Mouse (Mus musculus): Measurements from ENCODE around the gene Zfp931. TPM values are rescaled to one million over a fixed set of nuclear protein-coding genes. Genes with fewer than 3 reads are reported as not detected.
"Not testable (repeated sequence)": the region's sequence is repeated elsewhere in the genome, so short reads cannot be mapped to it uniquely, and the experiment has no call there.

Zfp931 gene
- polyA plus RNA-seq, 1 experiment from 2014 or later, result 16.9 TPM

GRCm38 (mm10) chr2:178101957-178102356 lies 23.7 kb upstream of the Zfp931 start:
- Histone ChIP-seq H3K27ac (no peak overlapping the region), H3K27me3 (no peaks in the 10 kb centered on the region), H3K36me3 (no peaks in the 10 kb centered on the region), H3K4me1 (0 out of 2 replicates have a peak, but pooled peaks cover 3% of the 10 kb centered on the region), H3K4me3 (no peak overlapping the region), H3K9ac (no peak overlapping the region), H3K4me2 (replicated peaks) (no peak overlapping the region), H3K9me3 (no peaks in the 10 kb centered on the region)
- ATAC-seq (ENCODE audit: low FRiP score, low read depth), result peak; percentile 68
- 9% methylated on average over 7 of the region's 7 CpGs for WGBS

GRCm38 (mm10) chr2:178098021-178098420 lies 19.7 kb upstream of the Zfp931 start:
- no peaks in the 10 kb centered on the region for H3K9me3 ChIP-seq
- H3K4me1 ChIP-seq, result 0 out of 2 replicates have a peak, but pooled peaks cover 3% of the 10 kb centered on the region
- no peaks in the 10 kb centered on the region for H3K27me3 ChIP-seq
- H3K4me2 ChIP-seq (replicated peaks), result no peak overlapping the region
- 0% methylated on average over 2 of the region's 2 CpGs for WGBS
- no peaks in the 10 kb centered on the region for H3K36me3 ChIP-seq
- H3K4me3 ChIP-seq, result no peak overlapping the region
- no peak for ATAC-seq (ENCODE audit: low FRiP score, low read depth)
- H3K9ac ChIP-seq, result no peak overlapping the region
- H3K27ac ChIP-seq, result no peak overlapping the region

GRCm38 (mm10) chr2:178089586-178089985 lies 11.3 kb upstream of the Zfp931 start:
- Histone ChIP-seq H3K4me1 (no peaks in the 10 kb centered on the region), H3K4me2 (replicated peaks) (no peak overlapping the region), H3K9ac (no peak overlapping the region), H3K9me3 (no peaks in the 10 kb centered on the region), H3K27me3 (no peaks in the 10 kb centered on the region), H3K36me3 (no peaks in the 10 kb centered on the region), H3K4me3 (no peak overlapping the region), H3K27ac (no peak overlapping the region)
- ATAC-seq (ENCODE audit: low FRiP score, low read depth), result no peak

- Histone ChIP-seq H3K27ac (no peak overlapping the region), H3K27me3 (no peaks in the 10 kb centered on the region), H3K36me3 (peaks cover 10% of the 10 kb centered on the region), H3K4me1 (no peaks in the 10 kb centered on the region), H3K9me3 (no peaks in the 10 kb centered on the region), H3K4me2 (replicated peaks) (no peak overlapping the region), H3K4me3 (no peak overlapping the region), H3K9ac (no peak overlapping the region)
- WGBS, result 3% methylated on average over 1 of the region's 1 CpGs
- ATAC-seq (ENCODE audit: low FRiP score, low read depth), result no peak
Measured at GRCm38 (mm10) chr2:178058195-178058594, 20.1 kb downstream of the Zfp931 start.

GRCm38 (mm10) chr2:178027601-178028000 lies 50.7 kb downstream of the Zfp931 start:
- H3K9ac ChIP-seq; H3K4me3 ChIP-seq; H3K36me3 ChIP-seq; H3K27me3 ChIP-seq; H3K9me3 ChIP-seq; H3K4me1 ChIP-seq; H3K27ac ChIP-seq; ATAC-seq (ENCODE audit: low FRiP score, low read depth); H3K4me2 ChIP-seq (replicated peaks): not testable (repeated sequence)
- 63% methylated on average over 3 of the region's 3 CpGs for WGBS

GRCm38 (mm10) chr2:178023861-178024260 lies 54.4 kb downstream of the Zfp931 start:
- H3K9me3 ChIP-seq; H3K4me1 ChIP-seq; H3K27ac ChIP-seq; H3K27me3 ChIP-seq; ATAC-seq (ENCODE audit: low FRiP score, low read depth); H3K36me3 ChIP-seq: not testable (repeated sequence)
- peak overlapping the region; percentile 74 for H3K9ac ChIP-seq
- H3K4me2 ChIP-seq (replicated peaks), result peak overlapping the region; percentile 64
- peak overlapping the region; percentile 61 for H3K4me3 ChIP-seq
- WGBS, result 8% methylated on average over 2 of the region's 2 CpGs

- not testable (repeated sequence) for ATAC-seq (ENCODE audit: low FRiP score, low read depth); H3K27ac ChIP-seq; H3K27me3 ChIP-seq; H3K9me3 ChIP-seq; H3K36me3 ChIP-seq; H3K4me1 ChIP-seq
- Histone ChIP-seq H3K4me3 (peak within 1 kb of the TSS; percentile 61), H3K4me2 (replicated peaks) (peak within 1 kb of the TSS; percentile 64), H3K9ac (peak within 1 kb of the TSS; percentile 74)
- 1% methylated on average over 15 of the region's 15 CpGs for WGBS
Measured at GRCm38 (mm10) chr2:178023011-178023611, 55.2 kb downstream of the Zfp931 start, which contains the start of gene Zfp971. Zfp971 (plus strand) TSS chr2:178023284.

- WGBS, result 81% methylated on average over 8 of the region's 8 CpGs
- H3K4me3 ChIP-seq; H3K27ac ChIP-seq; ATAC-seq (ENCODE audit: low FRiP score, low read depth); H3K36me3 ChIP-seq; H3K9ac ChIP-seq; H3K9me3 ChIP-seq; H3K27me3 ChIP-seq; H3K4me2 ChIP-seq (replicated peaks); H3K4me1 ChIP-seq: not testable (repeated sequence)
Measured at GRCm38 (mm10) chr2:178020773-178021172, 57.5 kb downstream of the Zfp931 start.

- H3K27ac ChIP-seq; H3K27me3 ChIP-seq; H3K36me3 ChIP-seq; H3K9me3 ChIP-seq; H3K4me3 ChIP-seq; H3K9ac ChIP-seq; H3K4me2 ChIP-seq (replicated peaks); H3K4me1 ChIP-seq; ATAC-seq (ENCODE audit: low FRiP score, low read depth): not testable (repeated sequence)
- WGBS, result 81% methylated on average over 3 of the region's 3 CpGs
Measured at GRCm38 (mm10) chr2:178019486-178019885, 58.8 kb downstream of the Zfp931 start.

Other genes with a start within 250 kb of the Zfp931 start
- 37.7 and 44.1 TPM in 2 replicates for gene Gm14325, start 238.1 kb downstream of the Zfp931 start, polyA plus RNA-seq (2015; fragmentation: Nextera tagmentation; extraction: Ambion mirVana)
- 3.7 TPM in 2 replicates for gene Gm14327, start 181.4 kb downstream of the Zfp931 start, polyA plus RNA-seq (2015; fragmentation: Nextera tagmentation; extraction: Ambion mirVana)
- gene Zfp972, start 152.9 kb downstream of the Zfp931 start, polyA plus RNA-seq (2015; fragmentation: Nextera tagmentation; extraction: Ambion mirVana), result 0.56 and 0.59 TPM in 2 replicates
- gene Gm14326, start 121.2 kb downstream of the Zfp931 start, polyA plus RNA-seq (2015; fragmentation: Nextera tagmentation; extraction: Ambion mirVana), result 19.0 and 20.5 TPM in 2 replicates
- 10.7 and 11.2 TPM in 2 replicates for gene Zfp971, start 55.2 kb downstream of the Zfp931 start, polyA plus RNA-seq (2015; fragmentation: Nextera tagmentation; extraction: Ambion mirVana)
- gene Phactr3, start 40.5 kb upstream of the Zfp931 start, polyA plus RNA-seq (2015; fragmentation: Nextera tagmentation; extraction: Ambion mirVana), result 1.2 TPM in 2 replicates

All from limb, embryonic 13.5 days (tissue).